Mouse (Mus musculus) liver, postnatal 0 days (tissue): ENCODE data around the gene Bmp8b.

ENCODE experiments used
- CTCF ChIP-seq: sonication (generic); IDR thresholded peaks from 2 replicates; pipeline ENCODE4 v1.5.1; 2016; ENCODE audit warnings: antibody characterized with exemption, low read depth
- EP300 ChIP-seq: IDR thresholded peaks from 2 replicates; pipeline ENCODE4 v1.6.1; 2016; ENCODE audit warnings: antibody characterized with exemption, low read depth, mild to moderate bottlenecking

- TF ChIP-seq CTCF: no peak
- no peak for TF ChIP-seq EP300
These were observed 3.1 kb downstream of the Bmp8b start for GRCm38 (mm10) chr4:123108056-123108455.
